Mouse (Mus musculus): ENCODE measurements around the gene Jund. TPM values are rescaled to one million over a fixed set of nuclear protein-coding genes. Genes with fewer than 3 reads are reported as not detected.
A peak's percentile ranks its signal among the peaks of the same experiment; 100 is the strongest.

Jund gene
- total and polyA plus RNA-seq, 3 experiments: 191 to 283 (median 279) TPM

DNA sequence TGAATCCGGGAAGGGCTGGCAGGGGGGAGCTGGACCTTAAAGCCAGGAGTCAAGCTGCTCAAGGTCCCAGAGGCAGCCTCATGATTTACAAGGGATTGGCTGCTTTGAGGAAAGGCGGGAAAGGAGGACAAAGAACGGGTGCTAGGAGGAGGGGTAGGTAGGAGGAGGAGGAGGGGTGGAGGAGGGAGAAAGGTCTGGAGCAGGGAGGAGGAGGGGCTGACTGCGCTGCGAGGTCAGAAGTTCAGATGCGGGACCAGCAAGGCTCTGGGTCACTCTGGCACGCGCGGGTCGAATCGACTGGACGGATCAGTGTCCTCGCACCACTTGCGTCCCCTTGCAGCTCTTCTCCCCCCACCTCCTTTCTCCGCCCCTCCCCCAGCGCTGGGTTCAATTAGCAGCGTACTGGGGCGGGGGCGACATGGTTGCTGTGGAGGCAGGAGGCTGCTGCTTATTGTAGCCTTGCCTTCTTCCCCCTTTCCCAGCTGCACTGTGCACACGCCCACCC lies 7.0 kb upstream of the Jund start:
- Histone ChIP-seq H3K79me2 (replicated peaks; ENCODE audit: control insufficient read depth, extremely low read depth, insufficient read depth, poor library complexity, severe bottlenecking) (no peaks in the 10 kb centered on the region), H3K27me3 (replicated peaks) (no peaks in the 10 kb centered on the region), H3K4me3 (replicated peaks in 1 of 3; ENCODE audit: low read depth in 2 of 3, low read length in 2 of 3, poor library complexity in 1 of 3) (no peak overlapping the region), H3K4me1 (ENCODE audit: control insufficient read depth in 1 of 2, insufficient read depth in 2 of 2) (peaks cover 18 to 60% of the 10 kb centered on the region in 2 experiments), H3K27ac (ENCODE audit: insufficient read depth, low read depth) (no peak overlapping the region), H3K9ac (ENCODE audit: insufficient read depth, low read depth) (no peak overlapping the region), H3K4me2 (ENCODE audit: insufficient read depth, low read depth, poor library complexity, severe bottlenecking) (no peak overlapping the region), H3K36me3 (replicated peaks in 1 of 2; ENCODE audit: control insufficient read depth in 1 of 2, insufficient read depth in 1 of 2, low read length in 1 of 2) (no peaks in the 10 kb centered on the region), H3K9me3 (replicated peaks; ENCODE audit: low read length) (no peaks in the 10 kb centered on the region)
- in situ Hi-C loops (cut with MboI; ENCODE audit: low pct_ligation_motif_present, low pct_unique_long_range_greater_than_20kb, low sequenced_read_pairs): no loop called here
- TF ChIP-seq POLR2A (IDR thresholded peaks at IDR 0.05; ENCODE audit: low read depth, low read length): no peak
- TF ChIP-seq ZKSCAN1 (IDR thresholded peaks at IDR 0.05; ENCODE audit: borderline replicate concordance, low read depth, low read length): no peak
- TF ChIP-seq RAD21 (IDR thresholded peaks at IDR 0.05; ENCODE audit: low read depth, low read length): no peak
- no peak for TF ChIP-seq PAX5 (IDR thresholded peaks at IDR 0.05; ENCODE audit: low read length)
- TF ChIP-seq NRF1 (IDR thresholded peaks at IDR 0.05; ENCODE audit: low read depth, low read length): no peak
- TF ChIP-seq SMC3 (IDR thresholded peaks at IDR 0.05; ENCODE audit: low read depth, low read length): no peak
- no peak for TF ChIP-seq ZNF384 (IDR thresholded peaks at IDR 0.05; ENCODE audit: low read depth, low read length)
- TF ChIP-seq JUND (conservative IDR thresholded peaks at IDR 0.05; ENCODE audit: low read depth, low read length): no peak
- TF ChIP-seq ETS1 (conservative IDR thresholded peaks at IDR 0.05; ENCODE audit: low read depth, low read length): no peak
- TF ChIP-seq ELF1 (IDR thresholded peaks at IDR 0.05; ENCODE audit: low read depth, low read length): no peak
- no peak for TF ChIP-seq MXI1 (IDR thresholded peaks at IDR 0.05; ENCODE audit: low read depth, low read length)
- TF ChIP-seq GABPA (IDR thresholded peaks at IDR 0.05; ENCODE audit: insufficient replicate concordance, low read depth, low read length): no peak
- TF ChIP-seq BHLHE40 (IDR thresholded peaks at IDR 0.05; ENCODE audit: low read depth, low read length): no peak
- no peak for TF ChIP-seq NELFE (IDR thresholded peaks at IDR 0.05; ENCODE audit: low read depth, low read length)
- TF ChIP-seq MAFK (IDR thresholded peaks at IDR 0.05; ENCODE audit: insufficient replicate concordance, low read length): no peak
- no peak for TF ChIP-seq CHD1 (IDR thresholded peaks at IDR 0.05; ENCODE audit: low read depth, low read length)
- TF ChIP-seq MEF2A (IDR thresholded peaks at IDR 0.05; ENCODE audit: borderline replicate concordance, low read depth, low read length): no peak
- no peak for DNase-seq (ENCODE audit: extremely low read depth)
- dilution Hi-C loops (cut with MboI; ENCODE audit: extremely low pct_ligation_motif_present, extremely low pct_unique_long_range_greater_than_20kb, low sequenced_read_pairs): no loop called here

DNA sequence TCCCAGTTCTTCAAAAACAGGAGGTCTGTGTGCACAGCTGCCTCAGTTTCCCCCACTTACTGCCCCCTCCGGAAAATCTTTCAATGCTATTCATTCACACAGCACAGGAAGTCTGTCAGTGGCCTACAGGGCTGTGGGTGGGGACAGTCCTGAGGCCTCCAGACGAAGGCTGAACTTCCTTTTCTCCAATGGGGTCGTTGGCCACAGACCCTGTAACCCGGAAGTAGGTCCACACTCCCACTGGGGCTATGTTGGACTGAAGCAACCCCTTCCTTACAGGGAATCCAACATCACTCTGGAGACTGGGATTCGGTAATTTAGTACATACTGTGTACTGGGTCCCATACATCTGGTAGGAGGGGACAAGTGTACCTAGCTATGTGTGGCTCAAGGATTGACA lies 5.1 kb upstream of the Jund start:
- Histone ChIP-seq H3K27me3 (replicated peaks) (no peaks in the 10 kb centered on the region), H3K4me2 (ENCODE audit: insufficient read depth, low read depth, poor library complexity, severe bottlenecking) (peak overlapping the region; percentile 2; the same call in 1 of the 2 replicates), H3K36me3 (replicated peaks in 1 of 2; ENCODE audit: control insufficient read depth in 1 of 2, insufficient read depth in 1 of 2, low read length in 1 of 2) (no peaks in the 10 kb centered on the region), H3K4me1 (ENCODE audit: control insufficient read depth in 1 of 2, insufficient read depth in 2 of 2) (peaks cover 18 to 71% of the 10 kb centered on the region in 2 experiments), H3K27ac (ENCODE audit: insufficient read depth, low read depth) (peak overlapping the region; percentile 19; the same call in 1 of the 2 replicates), H3K4me3 (replicated peaks in 1 of 3; ENCODE audit: low read depth in 2 of 3, low read length in 2 of 3, poor library complexity in 1 of 3) (peak overlapping the region in 1 of 3 experiments; percentile 13), H3K9ac (ENCODE audit: insufficient read depth, low read depth) (0 out of 2 replicates have a peak overlapping the region, but pooled peaks have one; percentile 27), H3K79me2 (replicated peaks; ENCODE audit: control insufficient read depth, extremely low read depth, insufficient read depth, poor library complexity, severe bottlenecking) (no peaks in the 10 kb centered on the region), H3K9me3 (replicated peaks; ENCODE audit: low read length) (no peaks in the 10 kb centered on the region)
- DNase-seq (ENCODE audit: extremely low read depth): peak; percentile 56
- in situ Hi-C loops (cut with MboI; ENCODE audit: low pct_ligation_motif_present, low pct_unique_long_range_greater_than_20kb, low sequenced_read_pairs) (no loop called here), dilution Hi-C loops (cut with MboI; ENCODE audit: extremely low pct_ligation_motif_present, extremely low pct_unique_long_range_greater_than_20kb, low sequenced_read_pairs) (no loop called here)
- TF ChIP-seq MYC (IDR thresholded peaks at IDR 0.05; ENCODE audit: low read depth, low read length): 0 out of 2 replicates have a peak, but pooled peaks have one; percentile 23
- peak; percentile 91 for TF ChIP-seq ELF1 (IDR thresholded peaks at IDR 0.05; ENCODE audit: low read depth, low read length)
- TF ChIP-seq IRF4 (IDR thresholded peaks at IDR 0.05; ENCODE audit: low read depth, low read length): 0 out of 2 replicates have a peak, but pooled peaks have one; percentile 26
- TF ChIP-seq POLR2AphosphoS2 (IDR thresholded peaks at IDR 0.05; ENCODE audit: low read depth, low read length): no peak
- TF ChIP-seq NELFE (IDR thresholded peaks at IDR 0.05; ENCODE audit: low read depth, low read length): 0 out of 2 replicates have a peak, but pooled peaks have one; percentile 13
- no peak for TF ChIP-seq USF1 (IDR thresholded peaks at IDR 0.05; ENCODE audit: low read depth, low read length)
- no peak for TF ChIP-seq RAD21 (IDR thresholded peaks at IDR 0.05; ENCODE audit: low read depth, low read length)
- TF ChIP-seq KAT2A (IDR thresholded peaks at IDR 0.05; ENCODE audit: insufficient replicate concordance, low read length): no peak
- TF ChIP-seq BHLHE40 (IDR thresholded peaks at IDR 0.05; ENCODE audit: low read depth, low read length): no peak
- TF ChIP-seq NRF1 (IDR thresholded peaks at IDR 0.05; ENCODE audit: low read depth, low read length): no peak
- TF ChIP-seq CHD2 (IDR thresholded peaks at IDR 0.05; ENCODE audit: low read length): no peak
- no peak for TF ChIP-seq PAX5 (IDR thresholded peaks at IDR 0.05; ENCODE audit: low read length)
- TF ChIP-seq TBP (conservative IDR thresholded peaks at IDR 0.05; ENCODE audit: low read depth, low read length): no peak
- TF ChIP-seq ZKSCAN1 (IDR thresholded peaks at IDR 0.05; ENCODE audit: borderline replicate concordance, low read depth, low read length): no peak
- no peak for TF ChIP-seq CTCF (conservative IDR thresholded peaks at IDR 0.05 in 1 of 2, IDR thresholded peaks at IDR 0.05 in 1 of 2; ENCODE audit: low read depth in 2 of 2, low read length in 2 of 2)
- no peak for TF ChIP-seq UBTF (IDR thresholded peaks at IDR 0.05; ENCODE audit: low read depth, low read length)
- no peak for TF ChIP-seq POLR2A (IDR thresholded peaks at IDR 0.05; ENCODE audit: low read depth, low read length)
- no peak for TF ChIP-seq ZMIZ1 (IDR thresholded peaks at IDR 0.05; ENCODE audit: low read depth, low read length)
- no peak for TF ChIP-seq MAX (IDR thresholded peaks at IDR 0.05; ENCODE audit: low read length)
- TF ChIP-seq TCF12 (IDR thresholded peaks at IDR 0.05; ENCODE audit: low read depth, low read length): peak; percentile 55; the same call in 1 of the 2 replicates
- TF ChIP-seq MAZ (IDR thresholded peaks at IDR 0.05; ENCODE audit: low read depth, low read length): 0 out of 2 replicates have a peak, but pooled peaks have one; percentile 53
- no peak for TF ChIP-seq RCOR1 (conservative IDR thresholded peaks at IDR 0.05; ENCODE audit: low read depth, low read length)
- TF ChIP-seq USF2 (conservative IDR thresholded peaks at IDR 0.05; ENCODE audit: low read depth, low read length): no peak

All from CH12.LX (cell line).